Mouse (Mus musculus): ENCODE data around the gene Gm49403. TPM values are rescaled to one million over a fixed set of nuclear protein-coding genes. Genes with fewer than 3 reads are reported as not detected.

The Gm49403 gene
- polyA plus RNA-seq, 1 experiment = not detected

- H3K9me3 ChIP-seq (replicated peaks; ENCODE audit: control insufficient read depth, insufficient read depth, low read length, poor library complexity, severe bottlenecking) = no peaks in the 10 kb centered on the region
- H3K27me3 ChIP-seq (ENCODE audit: control insufficient read depth, insufficient read depth, low read length, poor library complexity, severe bottlenecking) = no peaks in the 10 kb centered on the region
- peaks cover 32% of the 10 kb centered on the region for H3K36me3 ChIP-seq (ENCODE audit: control insufficient read depth, insufficient read depth, low read length, poor library complexity, severe bottlenecking)
- TF ChIP-seq POLR2A (IDR thresholded peaks at IDR 0.05; ENCODE audit: insufficient read depth, low read length) = no peak
- TF ChIP-seq EP300 (IDR thresholded peaks at IDR 0.05; ENCODE audit: insufficient read depth, low read depth, low read length) = no peak
- no peak for TF ChIP-seq CTCF (IDR thresholded peaks at IDR 0.05; ENCODE audit: low read depth, low read length)
- H3K4me3 ChIP-seq (ENCODE audit: low read depth, low read length) = peak overlapping the region; percentile 93
- H3K9ac ChIP-seq (ENCODE audit: low read depth, poor library complexity, severe bottlenecking) = peak overlapping the region; percentile 94
- H3K27ac ChIP-seq (ENCODE audit: insufficient read depth, low read length) = peak overlapping the region; percentile 54
- H3K4me1 ChIP-seq (ENCODE audit: control insufficient read depth, insufficient read depth, low read length) = no peaks in the 10 kb centered on the region
Observed at GRCm38 (mm10) chr19:8898576-8898975, 14.8 kb downstream of the Gm49403 start.

- H3K9me3 ChIP-seq (replicated peaks; ENCODE audit: control insufficient read depth, insufficient read depth, low read length, poor library complexity, severe bottlenecking) = no peaks in the 10 kb centered on the region
- peaks cover 36% of the 10 kb centered on the region for H3K36me3 ChIP-seq (ENCODE audit: control insufficient read depth, insufficient read depth, low read length, poor library complexity, severe bottlenecking)
- H3K9ac ChIP-seq (ENCODE audit: low read depth, poor library complexity, severe bottlenecking) = peak overlapping the region; percentile 94
- no peak overlapping the region for H3K4me3 ChIP-seq (ENCODE audit: low read depth, low read length)
- H3K4me1 ChIP-seq (ENCODE audit: control insufficient read depth, insufficient read depth, low read length) = no peaks in the 10 kb centered on the region
- TF ChIP-seq CTCF (IDR thresholded peaks at IDR 0.05; ENCODE audit: low read depth, low read length) = no peak
- TF ChIP-seq EP300 (IDR thresholded peaks at IDR 0.05; ENCODE audit: insufficient read depth, low read depth, low read length) = no peak
- no peak for TF ChIP-seq POLR2A (IDR thresholded peaks at IDR 0.05; ENCODE audit: insufficient read depth, low read length)
- H3K27ac ChIP-seq (ENCODE audit: insufficient read depth, low read length) = no peak overlapping the region
- H3K27me3 ChIP-seq (ENCODE audit: control insufficient read depth, insufficient read depth, low read length, poor library complexity, severe bottlenecking) = no peaks in the 10 kb centered on the region
Observed at GRCm38 (mm10) chr19:8899079-8899478, 15.3 kb downstream of the Gm49403 start.

GRCm38 (mm10) chr19:8903412-8903811 lies 19.7 kb downstream of the Gm49403 start:
- peaks cover 56% of the 10 kb centered on the region for H3K36me3 ChIP-seq (ENCODE audit: control insufficient read depth, insufficient read depth, low read length, poor library complexity, severe bottlenecking)

GRCm38 (mm10) chr19:8908531-8908930 lies 24.8 kb downstream of the Gm49403 start:
- Histone ChIP-seq H3K36me3 (ENCODE audit: control insufficient read depth, insufficient read depth, low read length, poor library complexity, severe bottlenecking) (peaks cover 86% of the 10 kb centered on the region), H3K9ac (ENCODE audit: low read depth, poor library complexity, severe bottlenecking) (no peak overlapping the region)
- TF ChIP-seq POLR2A (IDR thresholded peaks at IDR 0.05; ENCODE audit: insufficient read depth, low read length) = no peak
- TF ChIP-seq CTCF (IDR thresholded peaks at IDR 0.05; ENCODE audit: low read depth, low read length) = no peak
- no peak for TF ChIP-seq EP300 (IDR thresholded peaks at IDR 0.05; ENCODE audit: insufficient read depth, low read depth, low read length)

More at GRCm38 (mm10) chr19:8903412-8903811, 19.7 kb downstream of the Gm49403 start:
- TF ChIP-seq EP300 (IDR thresholded peaks at IDR 0.05; ENCODE audit: insufficient read depth, low read depth, low read length) (no peak), CTCF (IDR thresholded peaks at IDR 0.05; ENCODE audit: low read depth, low read length) (no peak), POLR2A (IDR thresholded peaks at IDR 0.05; ENCODE audit: insufficient read depth, low read length) (no peak)
- no peaks in the 10 kb centered on the region for H3K4me1 ChIP-seq (ENCODE audit: control insufficient read depth, insufficient read depth, low read length)
- no peak overlapping the region for H3K9ac ChIP-seq (ENCODE audit: low read depth, poor library complexity, severe bottlenecking)
- no peaks in the 10 kb centered on the region for H3K27me3 ChIP-seq (ENCODE audit: control insufficient read depth, insufficient read depth, low read length, poor library complexity, severe bottlenecking)
- no peak overlapping the region for H3K4me3 ChIP-seq (ENCODE audit: low read depth, low read length)
- no peaks in the 10 kb centered on the region for H3K9me3 ChIP-seq (replicated peaks; ENCODE audit: control insufficient read depth, insufficient read depth, low read length, poor library complexity, severe bottlenecking)
- no peak overlapping the region for H3K27ac ChIP-seq (ENCODE audit: insufficient read depth, low read length)

GRCm38 (mm10) chr19:8911810-8912209 lies 28.1 kb downstream of the Gm49403 start:
- no peak for TF ChIP-seq EP300 (IDR thresholded peaks at IDR 0.05; ENCODE audit: insufficient read depth, low read depth, low read length)
- TF ChIP-seq POLR2A (IDR thresholded peaks at IDR 0.05; ENCODE audit: insufficient read depth, low read length) = no peak
- TF ChIP-seq CTCF (IDR thresholded peaks at IDR 0.05; ENCODE audit: low read depth, low read length) = no peak
- H3K4me1 ChIP-seq (ENCODE audit: control insufficient read depth, insufficient read depth, low read length) = no peaks in the 10 kb centered on the region
- no peak overlapping the region for H3K9ac ChIP-seq (ENCODE audit: low read depth, poor library complexity, severe bottlenecking)
- H3K9me3 ChIP-seq (replicated peaks; ENCODE audit: control insufficient read depth, insufficient read depth, low read length, poor library complexity, severe bottlenecking) = no peaks in the 10 kb centered on the region
- no peak overlapping the region for H3K4me3 ChIP-seq (ENCODE audit: low read depth, low read length)
- H3K36me3 ChIP-seq (ENCODE audit: control insufficient read depth, insufficient read depth, low read length, poor library complexity, severe bottlenecking) = peaks cover 87% of the 10 kb centered on the region
- H3K27me3 ChIP-seq (ENCODE audit: control insufficient read depth, insufficient read depth, low read length, poor library complexity, severe bottlenecking) = no peaks in the 10 kb centered on the region
- no peak overlapping the region for H3K27ac ChIP-seq (ENCODE audit: insufficient read depth, low read length)

More at GRCm38 (mm10) chr19:8908531-8908930, 24.8 kb downstream of the Gm49403 start:
- H3K4me1 ChIP-seq (ENCODE audit: control insufficient read depth, insufficient read depth, low read length) = no peaks in the 10 kb centered on the region
- H3K4me3 ChIP-seq (ENCODE audit: low read depth, low read length) = no peak overlapping the region
- H3K9me3 ChIP-seq (replicated peaks; ENCODE audit: control insufficient read depth, insufficient read depth, low read length, poor library complexity, severe bottlenecking) = no peaks in the 10 kb centered on the region
- no peak overlapping the region for H3K27ac ChIP-seq (ENCODE audit: insufficient read depth, low read length)
- no peaks in the 10 kb centered on the region for H3K27me3 ChIP-seq (ENCODE audit: control insufficient read depth, insufficient read depth, low read length, poor library complexity, severe bottlenecking)

- Histone ChIP-seq H3K27me3 (ENCODE audit: control insufficient read depth, insufficient read depth, low read length, poor library complexity, severe bottlenecking) (no peaks in the 10 kb centered on the region), H3K9ac (ENCODE audit: low read depth, poor library complexity, severe bottlenecking) (no peak overlapping the region), H3K9me3 (replicated peaks; ENCODE audit: control insufficient read depth, insufficient read depth, low read length, poor library complexity, severe bottlenecking) (no peaks in the 10 kb centered on the region), H3K36me3 (ENCODE audit: control insufficient read depth, insufficient read depth, low read length, poor library complexity, severe bottlenecking) (peaks cover 69% of the 10 kb centered on the region), H3K4me3 (ENCODE audit: low read depth, low read length) (no peak overlapping the region), H3K27ac (ENCODE audit: insufficient read depth, low read length) (no peak overlapping the region), H3K4me1 (ENCODE audit: control insufficient read depth, insufficient read depth, low read length) (no peaks in the 10 kb centered on the region)
- TF ChIP-seq CTCF (IDR thresholded peaks at IDR 0.05; ENCODE audit: low read depth, low read length) (no peak), EP300 (IDR thresholded peaks at IDR 0.05; ENCODE audit: insufficient read depth, low read depth, low read length) (no peak), POLR2A (IDR thresholded peaks at IDR 0.05; ENCODE audit: insufficient read depth, low read length) (no peak)
Observed at GRCm38 (mm10) chr19:8914212-8914611, 30.5 kb downstream of the Gm49403 start.
